Mouse (Mus musculus): ENCODE measurements at regions not wholly inside any gene's neighbourhood (a gene's known extent, or its start where the extent isn't known, plus 50 kb on each side); places are given as distances from the start of the nearest gene placed in this dataset.

GRCm38 (mm10) chr13:71868763-71869162 lies 94.8 kb downstream of the Irx1 start:
- TF ChIP-seq CTCF (IDR thresholded peaks at IDR 0.05; ENCODE audit: low read depth) (no peak), EP300 (IDR thresholded peaks at IDR 0.05; ENCODE audit: low read depth) (no peak)
